Mouse (Mus musculus) adrenal gland, postnatal 10 days (tissue): ENCODE measurements at regions not wholly inside any gene's neighbourhood (a gene's known extent, or its start where the extent isn't known, plus 50 kb on each side); places are given as distances from the start of the nearest gene placed in this dataset.
A peak's percentile ranks its signal among the peaks of the same experiment; 100 is the strongest.

Experiments used
- DNase-seq: peaks from one replicate; pipeline ENCODE4 v3.0.0; 2021; ENCODE audit warnings: mixed read lengths

DNA sequence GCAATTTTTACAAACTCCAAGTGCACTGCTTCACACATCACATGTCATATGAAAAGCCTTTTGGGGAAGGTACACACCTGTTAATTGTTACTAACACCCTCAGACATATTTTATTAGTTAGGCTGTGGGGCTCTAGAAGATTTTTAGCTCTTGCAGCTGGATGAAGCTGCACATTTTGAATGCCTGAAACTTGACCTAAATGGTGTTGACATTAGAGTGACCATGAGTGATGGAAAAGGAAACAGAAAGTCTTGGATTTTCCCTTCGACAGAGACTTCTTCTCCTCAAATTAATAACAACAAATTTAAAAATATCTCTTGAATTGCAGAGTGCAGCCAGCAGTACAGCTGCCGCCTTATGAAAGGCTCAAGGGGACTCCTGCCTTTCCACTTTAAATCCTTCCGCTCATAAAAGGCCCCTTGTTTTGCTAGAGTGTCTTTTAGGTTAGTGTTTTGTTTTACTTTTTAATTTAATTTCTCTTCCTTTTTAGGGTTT, 259.7 kb downstream of the Trim52 start:
- no peak for DNase-seq

DNA sequence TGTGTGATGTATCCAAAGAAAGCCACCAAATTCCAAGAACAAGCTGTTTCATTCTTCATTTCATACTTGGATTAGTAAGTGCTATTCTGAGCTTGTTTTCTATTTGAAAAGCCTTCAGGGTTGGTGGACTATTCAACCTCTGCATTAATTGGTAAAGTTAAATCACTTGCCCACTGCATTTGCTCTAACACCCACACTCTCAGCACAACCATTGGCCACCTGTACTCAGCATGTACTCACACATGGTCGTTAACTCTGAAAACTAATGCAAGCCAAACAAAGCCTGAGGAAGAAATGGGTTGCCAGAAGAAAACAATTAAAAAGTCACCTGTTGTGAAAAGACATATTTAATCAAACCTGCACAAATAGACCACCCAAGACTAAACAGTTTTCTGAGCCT, 267.5 kb downstream of the Trim52 start:
- DNase-seq: no peak

DNA sequence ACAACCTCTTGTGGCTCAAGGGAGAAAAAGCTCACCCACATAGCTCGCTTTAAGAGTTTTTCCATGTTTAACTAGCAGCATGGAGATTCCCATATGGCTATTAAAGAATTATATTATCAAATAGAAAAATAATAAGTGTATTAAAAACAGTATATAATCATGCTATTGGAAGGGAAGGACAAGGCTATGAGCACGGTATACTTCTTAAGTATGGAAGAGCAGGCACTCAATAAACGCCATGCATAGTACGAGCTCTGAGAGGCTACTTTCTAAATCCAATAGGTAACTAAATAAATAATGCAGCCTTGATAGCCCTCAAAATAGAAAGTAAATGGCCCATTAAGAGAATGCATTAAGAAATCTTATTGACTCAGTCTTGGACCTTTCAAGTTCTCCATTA, 273.6 kb downstream of the Trim52 start:
- no peak for DNase-seq

DNA sequence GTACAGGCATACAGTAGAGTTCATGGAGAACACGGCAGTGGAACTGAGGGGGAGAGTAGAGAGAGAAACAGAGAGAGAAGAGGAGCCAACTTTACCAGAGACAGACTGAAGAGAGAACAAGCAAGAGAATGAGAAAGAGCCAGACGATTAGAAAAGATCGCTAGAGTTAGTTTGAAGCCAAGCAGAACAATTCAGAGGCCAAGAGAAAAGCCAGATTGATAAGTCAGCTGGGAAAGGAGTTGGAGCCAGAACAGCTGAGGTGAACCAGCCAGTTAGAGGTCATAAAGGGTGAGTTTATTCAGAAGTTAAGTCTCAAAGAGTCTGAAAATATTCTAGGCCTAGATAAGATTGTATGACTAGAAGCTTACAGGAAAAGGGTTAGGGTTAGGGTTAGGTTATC, 281.7 kb downstream of the Trim52 start:
- DNase-seq: peak; percentile 7

DNA sequence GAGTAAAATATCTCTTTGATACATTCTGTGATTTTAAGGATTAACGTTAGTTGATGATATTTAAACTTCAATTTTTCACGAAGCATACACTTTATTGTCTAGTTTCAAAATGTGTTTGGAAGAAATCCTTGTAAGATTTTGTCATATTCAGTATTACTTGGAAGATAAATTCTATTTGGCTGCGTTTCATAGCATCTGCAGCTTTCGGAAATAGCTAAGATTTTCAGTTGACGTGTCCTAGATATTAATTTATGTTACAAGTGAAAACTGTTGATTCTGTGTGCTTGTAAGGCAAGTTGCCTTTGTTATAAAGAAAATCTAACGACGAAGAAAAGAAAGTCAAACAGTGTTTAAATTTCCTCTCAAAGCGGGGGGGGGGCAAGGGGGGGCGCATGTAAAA, 284.5 kb downstream of the Trim52 start:
- DNase-seq: no peak

DNA sequence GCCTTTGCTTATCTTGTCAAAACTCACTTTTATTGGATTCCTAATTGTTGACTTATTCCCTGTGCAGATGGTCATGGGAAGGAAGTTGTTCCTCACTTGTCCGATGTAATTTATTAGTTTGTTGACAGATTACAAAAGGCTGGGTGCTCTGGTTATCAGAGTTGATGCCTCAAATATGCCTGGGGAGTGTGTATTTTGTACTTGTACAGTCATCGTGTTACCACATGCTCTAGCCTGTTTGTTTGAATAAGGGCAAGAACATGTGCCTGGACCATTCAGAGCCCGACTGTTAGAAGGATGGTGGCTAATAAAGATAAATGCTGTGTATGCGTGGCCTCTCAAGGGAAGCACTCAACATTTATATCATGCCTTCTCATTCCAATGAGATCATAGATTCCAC, 288.0 kb downstream of the Trim52 start:
- no peak for DNase-seq

DNA sequence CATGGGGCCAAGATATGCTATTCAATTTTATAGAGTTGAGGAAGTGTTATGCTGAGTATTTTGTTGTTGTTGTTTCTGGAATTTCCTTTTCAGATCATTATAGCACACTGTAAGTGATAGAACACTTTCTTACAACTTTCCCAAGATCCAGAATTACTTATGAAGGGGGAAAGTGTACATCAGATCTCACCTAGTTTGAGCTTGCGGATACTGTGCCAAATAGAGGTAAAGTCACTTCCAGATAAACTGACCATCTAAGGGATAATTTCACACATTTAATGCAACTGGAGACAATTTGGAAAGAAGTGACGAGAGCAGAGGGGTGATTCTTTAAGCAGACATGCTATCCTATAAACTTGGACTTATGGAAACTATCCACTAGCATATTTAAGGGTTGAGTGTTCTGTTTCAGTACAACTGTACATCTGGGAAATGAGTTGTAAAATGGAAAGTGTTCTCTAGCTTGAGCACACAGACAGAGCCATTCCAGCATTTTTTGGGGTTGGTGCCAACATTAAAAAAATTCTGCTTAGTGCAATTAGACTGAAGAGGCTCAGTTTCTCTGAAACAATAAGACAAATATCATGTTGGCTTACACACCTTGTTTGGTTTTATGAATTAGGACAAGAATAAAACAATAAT, 307.0 kb downstream of the Trim52 start:
- no peak for DNase-seq

DNA sequence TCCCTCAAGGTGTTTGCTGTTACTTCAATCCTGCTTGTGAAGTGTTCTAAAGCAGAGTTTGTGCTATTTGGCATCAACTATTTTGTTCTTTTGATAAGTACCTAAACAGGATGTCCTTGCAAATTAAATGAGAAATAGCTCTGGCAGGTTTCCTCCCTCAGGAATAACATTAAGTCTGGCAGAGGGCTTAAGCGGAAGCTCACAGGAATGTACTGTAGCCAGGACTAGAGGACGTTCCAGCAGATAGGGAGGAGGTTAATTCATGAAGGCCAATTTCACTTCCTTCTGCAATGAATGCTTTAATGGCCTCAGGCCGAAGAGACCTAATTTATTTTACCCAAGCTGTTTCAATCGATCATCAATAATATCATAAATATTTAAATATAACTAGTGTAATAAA, 318.7 kb downstream of the Trim52 start:
- peak; percentile 14 for DNase-seq

DNA sequence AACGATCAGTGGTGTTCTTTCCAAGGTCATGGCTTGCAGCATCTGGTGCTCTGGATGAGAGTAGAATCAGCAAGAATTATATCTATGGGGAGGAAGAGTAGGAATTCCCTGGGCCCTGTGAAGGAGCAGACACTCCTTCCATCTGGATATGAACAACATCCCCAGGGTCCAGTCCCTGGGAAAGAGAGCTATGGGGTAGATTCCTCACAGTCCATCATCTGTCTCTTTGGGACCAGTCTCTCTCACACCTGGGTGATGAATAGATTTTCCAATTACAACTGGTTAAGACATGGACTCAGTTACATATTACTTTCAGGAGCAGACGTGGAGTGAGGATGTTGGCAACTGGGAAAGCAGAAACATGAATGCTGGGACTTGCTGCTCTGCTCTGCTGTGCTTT, 322.6 kb downstream of the Trim52 start:
- DNase-seq: no peak

DNA sequence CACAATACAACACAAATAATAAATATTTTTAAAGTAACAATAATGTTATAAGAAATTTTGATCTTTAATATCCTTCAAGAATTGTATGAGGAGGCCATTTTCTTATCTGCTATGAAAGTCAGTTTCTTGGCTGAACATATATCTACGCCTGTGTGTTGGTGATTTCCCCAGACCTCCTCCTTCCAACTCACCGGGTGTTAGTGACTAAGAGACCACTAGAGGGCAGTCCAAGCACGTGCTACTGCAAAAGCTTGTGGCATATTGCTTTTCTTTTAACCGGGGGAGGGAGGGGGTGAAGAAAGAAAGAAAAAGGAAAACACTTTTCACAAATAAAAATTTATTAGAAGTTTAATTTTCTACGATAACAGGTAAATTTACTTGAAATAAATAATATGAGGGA, 333.3 kb downstream of the Trim52 start:
- peak; percentile 70 for DNase-seq

DNA sequence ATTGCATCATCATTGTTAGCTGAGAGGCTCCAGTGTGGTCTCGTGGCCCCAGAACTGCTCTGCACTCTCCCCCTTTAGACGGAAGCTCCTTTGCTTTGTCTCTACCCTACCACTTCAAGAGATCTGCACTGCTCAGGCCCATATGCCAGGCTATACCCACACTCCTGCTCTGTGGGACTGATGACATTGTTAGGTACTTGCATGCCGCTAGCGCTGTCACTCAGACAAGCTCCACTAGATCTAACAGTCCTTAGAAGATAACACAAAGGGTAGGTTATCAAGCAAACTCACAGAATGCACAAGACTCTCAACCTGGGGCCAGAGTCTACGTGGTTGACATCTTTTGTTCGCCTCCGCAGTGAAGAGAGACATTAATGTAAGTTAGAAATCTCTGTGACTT, 383.1 kb downstream of the Trim52 start:
- no peak for DNase-seq

DNA sequence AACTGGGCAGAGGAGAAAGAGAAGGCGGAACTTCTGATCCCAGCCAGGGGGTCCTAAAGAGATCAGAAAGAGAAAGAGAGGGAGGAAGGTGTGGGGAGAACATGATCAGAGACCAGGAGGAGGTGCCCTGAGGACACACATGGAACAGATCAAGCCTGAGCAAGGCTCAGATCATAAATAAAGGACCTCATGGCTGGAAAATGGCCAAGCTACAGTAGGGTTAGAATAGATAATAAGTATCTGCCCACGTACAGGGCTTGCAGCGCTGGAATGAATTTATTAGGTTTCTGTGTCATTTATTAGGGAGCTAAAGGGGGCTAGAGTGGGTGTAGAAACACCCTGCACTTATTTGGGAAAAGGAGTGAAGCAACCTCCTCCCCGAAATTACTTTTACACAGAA, 385.4 kb downstream of the Trim52 start:
- DNase-seq: no peak

DNA sequence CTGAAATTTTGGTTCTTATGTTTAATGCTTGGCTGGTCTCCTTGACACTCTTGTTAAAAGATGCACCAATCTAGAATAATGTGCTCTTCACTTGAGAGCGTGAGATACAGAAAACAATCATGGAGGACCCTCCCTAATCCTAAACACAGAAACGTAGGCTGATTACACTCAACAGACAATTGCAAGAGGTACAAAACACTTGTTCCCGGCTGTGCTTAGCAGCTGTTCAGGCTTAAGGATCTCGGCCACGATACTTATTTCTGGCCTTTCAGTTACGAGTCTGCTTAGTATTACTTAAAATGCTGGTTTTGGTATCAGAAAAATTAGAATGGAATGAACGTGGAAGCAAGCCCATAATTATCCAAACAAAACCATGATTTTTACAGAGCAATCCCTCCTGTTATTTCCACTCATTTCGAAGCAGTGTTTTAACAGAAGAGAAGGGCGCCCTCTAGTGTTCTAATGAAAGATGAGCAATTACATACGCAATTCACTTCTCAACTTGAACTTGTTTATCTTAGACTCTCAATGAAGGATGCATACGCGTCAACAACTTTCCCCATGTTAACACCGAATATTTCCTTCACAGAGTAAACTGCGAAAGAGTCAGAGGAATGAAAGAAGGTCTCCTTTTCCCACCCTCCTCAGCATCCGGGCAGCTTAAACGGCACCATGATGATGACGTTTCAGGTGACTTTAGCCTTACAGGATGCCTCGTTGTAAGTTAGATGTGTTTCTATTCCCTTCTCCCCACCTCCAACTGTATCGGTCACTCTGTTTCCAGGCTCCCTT, 394.5 kb downstream of the Trim52 start:
- peak; percentile 10 for DNase-seq

DNA sequence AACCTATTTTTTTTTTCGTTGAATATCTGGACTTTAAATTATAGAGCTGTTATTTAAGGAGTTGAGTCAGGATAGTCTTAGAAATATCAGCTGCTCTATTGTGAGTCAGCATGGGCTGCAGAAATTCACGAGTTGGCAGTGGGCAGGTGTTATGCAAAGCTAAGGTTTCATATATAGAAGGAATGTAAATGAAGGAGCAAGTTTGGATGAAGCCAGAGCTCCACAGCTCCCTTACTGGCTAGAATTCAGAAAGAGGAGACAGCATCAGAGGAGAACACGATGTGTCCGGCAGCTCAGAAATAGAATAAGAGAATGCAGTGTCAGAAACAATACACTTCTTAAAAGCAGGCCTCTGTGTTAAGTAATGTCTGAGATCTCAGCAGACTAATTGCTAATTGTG, 400.9 kb downstream of the Trim52 start:
- no peak for DNase-seq

DNA sequence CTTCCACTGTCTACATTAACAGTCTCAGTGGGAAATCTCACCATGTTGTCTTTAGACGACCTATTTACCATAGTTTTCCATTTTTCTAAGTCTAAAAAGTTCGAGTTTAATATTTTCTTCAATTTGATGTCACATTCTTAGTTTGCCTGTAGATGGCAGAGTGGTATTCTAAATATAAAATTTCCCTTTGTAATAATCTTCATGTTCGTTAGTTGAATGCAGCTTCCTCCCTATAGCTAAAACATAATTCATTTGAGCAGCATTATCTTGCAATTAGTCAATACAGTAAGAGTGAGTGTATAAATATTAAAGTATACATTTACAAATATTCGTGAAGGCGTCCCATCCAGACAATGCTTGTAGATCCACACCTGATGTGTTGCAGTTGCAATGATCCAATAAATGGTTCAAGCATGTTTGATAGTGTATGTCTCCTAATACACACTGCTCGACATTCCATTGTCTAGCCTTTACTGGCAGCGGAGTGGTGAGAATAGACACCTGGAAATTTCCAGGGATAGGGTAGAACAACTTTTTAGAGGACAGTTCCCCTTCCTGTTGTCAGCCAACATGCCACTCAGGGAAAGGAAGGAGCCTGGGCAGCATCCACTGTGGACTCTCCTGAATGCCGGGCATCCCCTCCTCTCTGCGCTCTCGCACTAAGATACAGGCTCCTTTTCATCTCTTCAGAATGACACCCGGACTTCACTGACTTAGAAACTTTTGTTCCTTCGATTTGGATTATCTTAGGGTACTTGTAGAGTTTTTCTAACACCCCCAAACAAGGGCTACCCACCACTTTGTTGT, 412.8 kb downstream of the Trim52 start:
- DNase-seq: no peak

DNA sequence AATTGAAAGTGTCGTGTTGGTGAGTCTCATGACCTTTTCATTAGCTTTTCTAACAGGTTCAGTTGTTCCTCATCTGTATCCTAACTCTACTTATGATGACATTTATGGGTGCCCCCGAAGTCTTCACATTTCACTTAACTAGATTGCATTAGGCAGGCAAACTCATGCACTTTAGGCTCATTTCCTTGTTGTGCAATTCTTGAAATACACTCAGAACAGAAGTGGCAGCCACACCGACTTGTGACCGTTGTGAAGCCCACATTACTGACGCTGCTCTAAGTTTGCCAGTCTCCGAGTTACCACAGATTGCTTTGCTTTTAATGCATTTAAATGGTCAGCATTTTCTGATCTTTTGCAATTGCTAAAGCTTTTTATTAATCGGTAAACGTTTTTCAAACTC, 414.8 kb downstream of the Trim52 start:
- no peak for DNase-seq

DNA sequence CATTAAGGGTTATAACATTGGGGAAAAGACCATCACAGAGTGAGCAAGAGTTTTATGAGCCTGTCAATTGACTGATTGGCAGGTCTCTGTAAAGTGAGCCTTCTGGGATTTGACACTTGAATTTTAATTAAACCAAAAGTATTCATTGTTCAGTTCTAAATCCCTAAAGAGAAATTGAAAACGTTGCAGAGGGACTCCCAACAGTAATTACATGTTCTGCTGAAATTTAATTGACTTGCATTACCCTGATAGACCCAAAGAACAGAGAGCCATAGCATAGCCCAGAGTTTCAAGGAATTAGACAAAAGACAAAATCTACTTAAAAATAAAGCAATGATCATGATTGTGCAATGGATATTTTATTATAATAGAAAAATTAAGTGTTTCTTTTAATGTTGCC, 444.2 kb downstream of the Trim52 start:
- no peak for DNase-seq

DNA sequence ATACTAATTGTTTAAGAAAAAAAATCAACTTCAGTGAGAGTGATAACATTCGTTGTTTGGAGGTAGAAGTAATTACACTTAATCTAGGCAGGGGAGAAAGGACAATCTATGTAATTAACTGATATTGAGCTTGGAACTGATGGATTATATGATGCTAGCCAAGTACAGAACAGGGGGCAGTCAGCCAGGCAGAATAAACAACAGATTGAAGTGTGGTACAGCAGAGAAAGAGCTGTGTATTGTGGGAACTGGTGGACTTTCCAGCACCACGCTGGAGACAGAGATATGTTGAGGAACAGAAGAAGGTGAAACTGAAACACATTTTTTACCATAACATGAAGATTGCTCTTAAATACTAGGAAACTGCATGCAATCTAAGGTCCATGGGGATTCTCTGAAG, 473.3 kb downstream of the Trim52 start:
- no peak for DNase-seq

DNA sequence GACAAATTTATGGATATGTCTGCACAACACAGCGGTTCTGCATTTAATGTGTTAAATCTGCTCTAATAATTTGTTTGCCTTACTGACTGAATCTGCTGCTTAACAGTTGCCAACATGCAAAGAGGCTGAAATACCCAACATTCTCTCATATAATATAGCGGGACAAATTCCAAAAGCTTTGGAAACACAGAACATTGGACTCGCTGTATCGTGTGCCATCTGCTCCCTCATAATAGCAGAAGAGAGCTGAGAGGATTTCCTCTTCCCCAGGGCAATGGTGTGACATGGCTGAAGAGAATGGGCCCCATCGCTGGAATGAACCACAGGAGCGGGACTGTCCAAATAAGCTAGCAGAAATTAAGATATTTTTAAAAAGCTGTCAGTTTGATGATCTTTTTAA, 475.9 kb downstream of the Trim52 start:
- no peak for DNase-seq

DNA sequence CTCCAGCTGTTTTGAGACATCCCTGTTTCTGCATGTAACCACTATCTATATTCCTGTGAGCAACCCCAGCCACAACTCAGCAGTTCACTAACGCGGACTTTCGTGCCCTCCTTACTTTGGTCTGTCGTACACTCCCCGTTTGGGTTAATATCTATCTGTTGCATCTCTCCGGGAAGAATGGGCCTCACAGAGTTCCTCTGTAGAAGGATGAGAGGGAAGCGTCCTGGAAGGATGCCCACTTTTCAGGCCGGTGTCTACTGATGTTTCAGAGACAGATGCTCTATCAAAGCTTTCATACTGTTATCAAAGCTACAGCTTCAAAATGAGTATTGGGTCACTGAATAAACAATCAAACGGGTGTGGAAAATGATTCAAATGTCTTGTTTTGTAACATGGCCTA, 487.4 kb downstream of the Trim52 start:
- DNase-seq: no peak

DNA sequence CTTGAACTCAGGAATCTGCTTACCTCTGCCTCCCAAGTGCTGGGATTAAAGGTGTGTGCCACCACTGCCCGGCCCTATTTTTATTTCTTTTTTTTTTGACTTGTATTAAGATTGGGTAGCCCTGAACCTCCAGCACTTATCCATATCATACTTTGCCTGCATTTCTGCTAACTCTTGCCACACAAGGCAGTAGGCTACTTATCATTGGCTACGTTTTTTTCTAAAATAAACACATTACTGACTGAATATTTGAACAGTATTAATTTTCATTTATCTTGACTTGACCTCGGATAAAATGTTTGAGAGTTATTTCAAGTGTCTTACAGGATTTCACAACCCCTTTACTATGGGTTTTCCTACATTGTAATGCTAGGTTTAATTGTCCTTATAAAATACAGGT, 488.0 kb downstream of the Trim52 start:
- no peak for DNase-seq

DNA sequence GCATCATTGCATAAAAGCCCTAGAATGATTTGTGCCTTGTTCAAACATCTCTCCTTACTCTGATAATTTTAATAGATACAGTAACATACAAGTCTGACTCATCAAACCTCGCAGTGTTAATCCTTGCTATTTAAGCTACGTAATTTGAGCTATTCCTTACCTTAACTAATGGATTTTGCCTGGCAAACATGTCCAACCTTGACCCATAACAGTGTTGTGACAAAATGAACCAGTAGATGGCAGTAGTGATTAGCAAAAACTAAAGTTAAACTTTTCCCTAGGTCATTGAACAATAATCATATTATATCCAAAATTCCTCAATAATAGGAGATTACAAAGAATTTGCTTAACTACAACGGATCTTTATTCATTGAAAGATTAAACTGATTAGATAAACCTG, 501.0 kb downstream of the Trim52 start:
- peak; percentile 7 for DNase-seq

DNA sequence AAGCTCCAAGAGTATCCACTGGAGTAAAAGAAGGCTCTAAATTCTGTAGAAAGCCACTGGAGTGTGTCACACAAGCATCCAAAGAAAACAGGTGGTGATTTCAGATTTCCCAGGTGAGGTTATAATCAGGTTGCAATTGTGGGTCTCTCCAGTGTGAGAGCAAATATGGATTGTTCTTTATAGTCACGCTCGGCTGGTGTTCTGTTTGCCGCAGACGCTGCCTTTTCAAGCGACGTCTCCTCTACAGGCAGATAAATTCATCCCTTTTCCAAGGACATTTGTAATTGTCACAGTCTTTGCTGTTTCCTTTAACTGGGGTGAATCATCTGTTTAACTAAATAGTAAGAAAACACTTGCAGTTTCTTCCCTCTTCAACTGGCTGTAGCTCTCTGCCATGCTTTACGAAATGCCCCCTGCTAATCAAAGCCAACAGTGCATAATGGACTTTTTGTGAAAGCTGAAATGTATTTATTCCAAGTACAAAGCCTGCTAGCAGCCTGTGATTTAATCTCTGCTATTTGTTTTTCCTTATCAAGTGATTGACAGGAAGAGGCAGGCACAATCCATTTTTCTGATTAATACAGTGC, 502.4 kb downstream of the Trim52 start:
- no peak for DNase-seq
